Mouse (Mus musculus) stomach, postnatal 0 days (tissue): Measurements from ENCODE around the gene Mrpl33.

ENCODE experiments used
- CTCF ChIP-seq: IDR thresholded peaks from 2 replicates; pipeline ENCODE4 v1.5.1; 2016; ENCODE audit warnings: antibody characterized with exemption, low read depth, mild to moderate bottlenecking, moderate library complexity
- EP300 ChIP-seq: optimal IDR thresholded peaks from 2 replicates; pipeline ENCODE3; 2016; ENCODE audit warnings: antibody characterized with exemption

GRCm38 (mm10) chr5:31602377-31602776 is 5.6 kb downstream of the Mrpl33 start:
- TF ChIP-seq CTCF = peak; percentile 15; the same call in 1 of the 2 replicates
- TF ChIP-seq EP300 = no peak
